Mouse (Mus musculus): Measurements from ENCODE around the gene Lsm14a. TPM values are rescaled to one million over a fixed set of nuclear protein-coding genes. Genes with fewer than 3 reads are reported as not detected.
"Not testable (repeated sequence)": the region's sequence is repeated elsewhere in the genome, so short reads cannot be mapped to it uniquely, and the experiment has no call there.

Lsm14a gene
- polyA plus RNA-seq, 1 experiment, result 48.1 TPM

DNA sequence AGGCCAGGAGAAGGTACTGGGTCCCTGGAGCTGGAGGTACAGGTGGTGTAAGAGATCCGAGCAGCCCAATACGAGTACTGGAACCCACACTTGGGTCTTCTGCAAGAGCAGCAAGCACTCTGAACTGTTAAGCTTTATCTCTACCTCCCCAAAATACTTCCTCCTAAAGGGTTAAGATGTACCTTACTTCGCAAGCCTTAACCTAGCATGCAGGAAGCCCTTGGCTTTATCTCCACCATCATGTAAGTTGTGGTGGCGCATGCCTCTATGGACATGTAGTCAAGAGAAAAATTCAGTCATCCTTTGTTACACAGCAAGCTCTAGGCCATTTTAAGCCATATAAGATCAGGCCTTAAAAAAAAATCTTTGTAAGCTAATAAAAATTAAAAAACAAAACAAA lies 46.6 kb downstream of the Lsm14a start:
- Histone ChIP-seq H3K4me1 (ENCODE audit: control insufficient read depth, insufficient read depth, low read length) (no peaks in the 10 kb centered on the region), H3K36me3 (ENCODE audit: control insufficient read depth, insufficient read depth, low read length) (peaks cover 18% of the 10 kb centered on the region), H3K4me3 (ENCODE audit: insufficient read depth, low read depth, low read length) (no peak overlapping the region), H3K27ac (ENCODE audit: insufficient read depth, low read depth, low read length) (no peak overlapping the region), H3K27me3 (replicated peaks; ENCODE audit: control insufficient read depth, insufficient read depth, low read length) (no peaks in the 10 kb centered on the region)
- TF ChIP-seq POLR2A (IDR thresholded peaks at IDR 0.05; ENCODE audit: low read depth, low read length) (no peak), CTCF (conservative IDR thresholded peaks at IDR 0.05; ENCODE audit: insufficient read depth, insufficient read length, low read depth, low read length) (no peak)
- WGBS, result 89% methylated on average over 4 of the region's 4 CpGs
- DNase-seq, result no peak

DNA sequence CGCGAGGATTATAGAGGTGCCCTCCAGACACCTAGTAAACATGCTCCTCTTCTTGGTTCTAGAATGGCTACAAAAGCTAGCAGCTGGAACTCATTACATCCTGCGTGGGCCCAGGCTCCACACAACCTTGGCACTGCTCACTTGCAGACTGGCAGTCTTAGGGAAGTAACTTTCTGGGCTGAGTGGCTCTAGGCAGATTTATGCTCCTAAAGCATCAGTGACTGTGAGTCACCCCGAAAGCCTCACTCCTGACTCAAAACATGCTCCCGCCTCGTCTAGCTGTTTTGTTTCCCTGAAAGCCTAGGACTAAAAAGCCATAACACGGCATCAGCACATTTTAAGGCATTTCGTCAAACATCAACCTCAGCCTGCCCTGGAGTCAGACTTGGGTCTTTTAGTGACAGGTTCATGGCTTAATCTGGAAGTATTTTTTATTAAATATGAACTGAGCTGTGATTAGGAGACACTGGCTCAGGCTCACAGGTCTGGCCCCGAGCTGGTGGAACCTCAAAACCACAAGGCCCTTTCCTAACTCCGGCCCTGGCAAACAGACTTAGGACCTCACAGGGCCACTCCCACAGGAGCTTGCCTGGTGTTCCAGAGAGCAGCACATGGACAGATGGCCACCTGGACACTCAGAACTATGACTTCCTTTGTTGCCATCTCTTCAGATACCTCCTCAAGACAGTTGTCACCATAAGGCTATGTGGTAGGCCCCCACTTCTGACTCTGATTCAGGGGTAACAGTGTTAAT lies 50.9 kb downstream of the Lsm14a start:
- H3K27ac ChIP-seq (ENCODE audit: insufficient read depth, low read depth, low read length), result no peak overlapping the region
- H3K4me3 ChIP-seq (ENCODE audit: insufficient read depth, low read depth, low read length), result no peak overlapping the region
- no peaks in the 10 kb centered on the region for H3K4me1 ChIP-seq (ENCODE audit: control insufficient read depth, insufficient read depth, low read length)
- H3K27me3 ChIP-seq (replicated peaks; ENCODE audit: control insufficient read depth, insufficient read depth, low read length), result no peaks in the 10 kb centered on the region
- no peak for DNase-seq
- WGBS, result 52% methylated on average over 10 of the region's 10 CpGs
- H3K36me3 ChIP-seq (ENCODE audit: control insufficient read depth, insufficient read depth, low read length), result peaks cover 8% of the 10 kb centered on the region
- TF ChIP-seq POLR2A (IDR thresholded peaks at IDR 0.05; ENCODE audit: low read depth, low read length) (no peak), CTCF (conservative IDR thresholded peaks at IDR 0.05; ENCODE audit: insufficient read depth, insufficient read length, low read depth, low read length) (no peak)

DNA sequence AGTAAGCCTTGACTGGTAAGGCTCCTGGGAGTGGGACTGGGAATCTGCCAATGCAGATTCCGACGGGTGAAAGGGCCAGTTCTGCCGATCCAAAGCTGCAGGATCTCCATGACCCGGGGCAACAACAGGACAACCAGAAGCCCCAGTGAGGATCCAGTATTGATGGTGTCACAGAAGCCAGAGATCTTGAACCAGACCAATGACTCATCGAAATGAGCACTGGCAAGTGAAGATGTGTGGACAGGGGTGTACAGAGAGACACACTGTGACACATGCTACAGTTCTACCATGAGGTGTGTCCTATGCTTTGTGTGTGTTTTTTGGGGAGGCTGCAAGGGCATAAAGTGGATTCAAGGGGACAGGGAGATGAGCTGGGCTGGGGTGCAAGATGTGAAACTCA lies 52.3 kb downstream of the Lsm14a start:
- H3K4me1 ChIP-seq (ENCODE audit: control insufficient read depth, insufficient read depth, low read length), result no peaks in the 10 kb centered on the region
- no peaks in the 10 kb centered on the region for H3K27me3 ChIP-seq (replicated peaks; ENCODE audit: control insufficient read depth, insufficient read depth, low read length)
- H3K27ac ChIP-seq (ENCODE audit: insufficient read depth, low read depth, low read length), result no peak overlapping the region
- DNase-seq, result no peak
- no peak for TF ChIP-seq CTCF (conservative IDR thresholded peaks at IDR 0.05; ENCODE audit: insufficient read depth, insufficient read length, low read depth, low read length)
- TF ChIP-seq POLR2A (IDR thresholded peaks at IDR 0.05; ENCODE audit: low read depth, low read length), result no peak
- no peak overlapping the region for H3K4me3 ChIP-seq (ENCODE audit: insufficient read depth, low read depth, low read length)
- 83% methylated on average over 5 of the region's 5 CpGs for WGBS
- peaks cover 8% of the 10 kb centered on the region for H3K36me3 ChIP-seq (ENCODE audit: control insufficient read depth, insufficient read depth, low read length)

DNA sequence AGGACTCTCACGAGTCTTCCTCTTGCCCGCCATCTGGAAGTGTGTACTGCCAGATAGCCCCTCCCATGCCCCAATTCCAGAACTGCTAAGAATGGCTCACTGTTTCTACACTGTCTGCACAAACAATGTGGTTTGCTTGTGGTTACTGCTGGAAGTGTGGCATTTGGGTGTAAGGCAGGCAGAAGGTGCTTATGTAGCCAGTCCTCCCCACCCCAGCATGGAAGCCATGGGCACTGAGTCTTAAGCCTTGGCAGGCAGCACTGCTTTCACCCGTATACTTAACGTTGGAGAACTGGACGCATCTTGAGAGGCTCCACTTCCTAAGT lies 54.0 kb downstream of the Lsm14a start:
- Histone ChIP-seq H3K36me3 (ENCODE audit: control insufficient read depth, insufficient read depth, low read length) (peaks cover 3% of the 10 kb centered on the region), H3K27ac (ENCODE audit: insufficient read depth, low read depth, low read length) (no peak overlapping the region), H3K4me1 (ENCODE audit: control insufficient read depth, insufficient read depth, low read length) (no peaks in the 10 kb centered on the region), H3K27me3 (replicated peaks; ENCODE audit: control insufficient read depth, insufficient read depth, low read length) (no peaks in the 10 kb centered on the region), H3K4me3 (ENCODE audit: insufficient read depth, low read depth, low read length) (no peak overlapping the region)
- no peak for TF ChIP-seq CTCF (conservative IDR thresholded peaks at IDR 0.05; ENCODE audit: insufficient read depth, insufficient read length, low read depth, low read length)
- no peak for TF ChIP-seq POLR2A (IDR thresholded peaks at IDR 0.05; ENCODE audit: low read depth, low read length)
- WGBS, result 80% methylated on average over 5 of the region's 5 CpGs
- no peak for DNase-seq

DNA sequence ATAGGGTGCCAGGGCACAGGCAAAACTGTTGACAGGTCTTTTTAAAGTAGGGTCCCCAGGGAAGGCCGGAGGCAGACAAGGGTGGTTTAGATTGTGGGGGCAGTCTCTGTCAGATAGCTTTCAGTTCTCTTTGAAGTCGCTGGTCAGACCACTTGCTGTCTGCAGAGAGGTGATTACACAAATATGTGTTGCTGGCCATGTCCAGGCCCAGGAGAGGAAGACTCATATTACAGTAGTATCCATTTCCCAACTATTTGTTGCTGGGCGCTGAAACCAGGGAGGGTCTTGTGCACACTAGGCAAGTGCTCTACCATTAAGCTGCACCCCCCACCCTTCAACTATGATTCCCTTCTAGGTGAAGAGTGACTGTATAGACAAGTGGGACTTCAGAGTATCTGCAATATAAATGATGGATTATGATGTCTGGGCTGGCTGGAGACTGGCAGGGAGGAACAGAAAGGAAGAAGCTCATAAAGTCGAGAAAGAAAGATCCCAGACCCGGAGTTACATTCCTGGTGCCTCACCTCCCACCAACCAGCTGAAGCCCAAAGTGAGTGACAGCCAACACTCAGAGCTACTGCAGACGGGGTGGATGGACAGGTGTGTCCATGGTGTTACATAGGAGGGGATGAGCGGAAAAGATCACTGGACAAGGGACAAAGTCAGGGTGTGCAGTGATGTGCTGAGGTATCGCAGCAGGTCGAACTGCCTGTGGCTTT lies 54.5 kb downstream of the Lsm14a start:
- H3K4me1 ChIP-seq (ENCODE audit: control insufficient read depth, insufficient read depth, low read length), result no peaks in the 10 kb centered on the region
- TF ChIP-seq POLR2A (IDR thresholded peaks at IDR 0.05; ENCODE audit: low read depth, low read length) (no peak), CTCF (conservative IDR thresholded peaks at IDR 0.05; ENCODE audit: insufficient read depth, insufficient read length, low read depth, low read length) (no peak)
- H3K36me3 ChIP-seq (ENCODE audit: control insufficient read depth, insufficient read depth, low read length), result peaks cover 1% of the 10 kb centered on the region
- no peak overlapping the region for H3K4me3 ChIP-seq (ENCODE audit: insufficient read depth, low read depth, low read length)
- DNase-seq, result no peak
- WGBS, result 61% methylated on average over 9 of the region's 9 CpGs
- no peaks in the 10 kb centered on the region for H3K27me3 ChIP-seq (replicated peaks; ENCODE audit: control insufficient read depth, insufficient read depth, low read length)
- H3K27ac ChIP-seq (ENCODE audit: insufficient read depth, low read depth, low read length), result no peak overlapping the region

DNA sequence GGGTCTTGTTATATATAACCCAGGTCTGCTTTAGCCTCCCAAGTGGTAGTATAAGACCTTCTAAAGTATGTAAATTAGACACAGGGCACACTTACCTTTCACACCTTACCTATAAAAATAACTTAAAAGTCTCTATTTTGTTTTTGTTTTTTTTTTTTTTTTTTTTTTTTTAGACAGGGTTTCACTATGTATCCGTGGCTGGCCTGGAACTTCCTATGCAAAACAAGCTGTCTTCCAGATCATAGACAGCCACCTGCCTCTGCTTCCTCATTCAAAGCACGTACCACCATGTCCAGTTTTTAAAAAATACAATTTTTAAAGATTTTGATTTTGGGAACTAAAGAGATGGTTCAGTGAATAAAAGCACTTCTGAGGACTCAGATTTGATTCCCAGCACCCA lies 55.8 kb downstream of the Lsm14a start:
- H3K4me1 ChIP-seq (ENCODE audit: control insufficient read depth, insufficient read depth, low read length), result no peaks in the 10 kb centered on the region
- DNase-seq, result no peak
- peaks cover 1% of the 10 kb centered on the region for H3K36me3 ChIP-seq (ENCODE audit: control insufficient read depth, insufficient read depth, low read length)
- H3K27me3 ChIP-seq (replicated peaks; ENCODE audit: control insufficient read depth, insufficient read depth, low read length), result no peaks in the 10 kb centered on the region
- 76% methylated on average over 2 of the region's 2 CpGs for WGBS
- no peak overlapping the region for H3K27ac ChIP-seq (ENCODE audit: insufficient read depth, low read depth, low read length)
- no peak overlapping the region for H3K4me3 ChIP-seq (ENCODE audit: insufficient read depth, low read depth, low read length)
- TF ChIP-seq POLR2A (IDR thresholded peaks at IDR 0.05; ENCODE audit: low read depth, low read length), result no peak
- TF ChIP-seq CTCF (conservative IDR thresholded peaks at IDR 0.05; ENCODE audit: insufficient read depth, insufficient read length, low read depth, low read length), result no peak

DNA sequence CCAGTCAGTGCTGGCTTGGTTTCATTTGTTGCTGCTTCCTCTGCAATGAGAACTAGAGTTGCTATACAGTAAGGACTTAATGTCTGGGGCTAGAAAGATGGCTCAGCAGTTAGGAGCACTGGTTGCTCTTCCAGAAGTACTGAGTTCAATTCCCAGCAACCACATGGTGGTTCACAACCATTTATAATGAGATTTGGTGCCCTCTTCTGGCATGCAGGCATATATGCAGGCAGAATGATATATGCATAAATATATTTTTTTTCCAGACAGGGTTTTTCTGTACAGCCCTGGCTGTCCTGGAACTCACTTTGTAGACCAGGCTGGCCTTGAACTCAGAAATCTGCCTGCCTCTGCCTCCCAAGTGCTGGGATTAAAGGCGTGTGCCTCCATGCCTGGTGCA lies 56.6 kb downstream of the Lsm14a start:
- not testable (repeated sequence) for H3K27me3 ChIP-seq (replicated peaks; ENCODE audit: control insufficient read depth, insufficient read depth, low read length); H3K27ac ChIP-seq (ENCODE audit: insufficient read depth, low read depth, low read length); H3K4me3 ChIP-seq (ENCODE audit: insufficient read depth, low read depth, low read length); H3K36me3 ChIP-seq (ENCODE audit: control insufficient read depth, insufficient read depth, low read length); H3K4me1 ChIP-seq (ENCODE audit: control insufficient read depth, insufficient read depth, low read length); DNase-seq
- WGBS, result 97% methylated on average over 1 of the region's 1 CpGs
